Comparison of ENCODE assay signal across 13 mouse cellular contexts in the genomic region with DNA sequence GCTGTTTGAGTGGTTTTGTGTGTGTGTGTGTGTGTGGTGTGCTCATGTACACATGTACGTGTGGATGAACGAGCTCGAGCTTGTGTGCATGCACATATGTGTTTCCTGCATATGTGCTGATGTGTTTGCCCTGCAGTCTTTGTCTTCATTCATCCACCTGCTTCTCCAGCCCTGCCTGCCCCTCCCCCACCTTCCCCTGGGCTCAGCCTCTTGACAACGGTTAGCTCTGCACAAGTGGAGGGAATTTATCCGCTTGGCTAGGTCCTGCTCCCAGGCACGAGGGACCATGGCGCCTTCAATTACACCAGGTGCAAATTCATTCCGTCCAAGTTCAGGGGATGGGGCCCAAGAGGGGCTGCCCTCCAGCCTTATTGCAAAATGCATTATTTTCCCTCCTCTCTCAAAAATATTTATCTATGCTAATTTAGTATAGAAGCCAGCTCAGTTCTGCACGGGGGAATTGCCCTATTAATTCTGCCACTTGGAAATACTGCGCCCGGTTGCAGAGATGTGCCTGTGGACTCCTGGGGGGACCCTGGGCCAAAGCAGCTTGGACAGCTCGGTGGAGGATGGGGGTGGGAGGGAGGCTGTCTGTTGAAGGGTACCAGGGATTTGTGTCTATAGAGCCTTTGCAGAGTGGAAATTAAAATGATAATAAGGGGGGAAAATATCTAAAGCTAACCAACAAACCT.
DNase-seq lines count a peak whose midpoint lies in the region; ATAC-seq and TF ChIP-seq lines count a peak whose summit lies in the region.
"Had no signal": no experiment of that assay in that cellular context is flagged by ENCODE, and none has a peak within 500 bp of the region (broad histone marks: within the 10 kb centered on the region; RNA-seq: fewer than 3 reads in every experiment).

No protein-coding gene starts in this region.

- H3K9ac ChIP-seq in forebrain, embryonic 11.5 days (ENCODE audit: low read length) = peak overlapping the region; percentile 32; the same call in 1 of the 2 replicates
- no peak overlapping the region for H3K9ac ChIP-seq in hindbrain, postnatal 0 days (replicated peaks; ENCODE audit: low read length)
- H3K9ac ChIP-seq in neural tube, embryonic 14.5 days (replicated peaks; ENCODE audit: low read depth, low read length) = no peak overlapping the region
- H3K9ac ChIP-seq: heart, embryonic 15.5 days had no signal

- DNase-seq in right cerebral cortex, postnatal 4 days = peak; percentile 43
- no peak for DNase-seq in right cerebral cortex, postnatal 10 days (ENCODE audit: low spot score in 2 of 2)
- DNase-seq in forebrain, embryonic 11.5 days (ENCODE audit: low spot score) = peak; percentile 87
- DNase-seq in hindbrain, postnatal 0 days (ENCODE audit: low spot score) = peak; percentile 80
- DNase-seq in urinary bladder, postnatal 25 days (ENCODE audit: low spot score) = no peak
- no peak for DNase-seq in heart, adult 11 months
- DNase-seq in spleen, adult 12 weeks (ENCODE audit: low spot score) = no peak
- DNase-seq: cerebellum, postnatal 36 days; kidney, postnatal 36 days; lung, adult 18-20 months had no signal

- no peak overlapping the region for H3K4me3 ChIP-seq in forebrain, embryonic 11.5 days (ENCODE audit: low read depth, low read length)
- H3K4me3 ChIP-seq in hindbrain, postnatal 0 days (ENCODE audit: low read length) = no peak overlapping the region
- no peak overlapping the region for H3K4me3 ChIP-seq in neural tube, embryonic 14.5 days (ENCODE audit: low read depth, low read length)
- H3K4me3 ChIP-seq: heart, embryonic 15.5 days; limb, embryonic 10.5 days had no signal

- peak; percentile 75 for ATAC-seq in forebrain, embryonic 11.5 days (replicated peaks; ENCODE audit: low FRiP score)
- peak; percentile 71 for ATAC-seq in hindbrain, postnatal 0 days
- peak; percentile 79 for ATAC-seq in neural tube, embryonic 14.5 days (ENCODE audit: low read depth)

- 29% methylated on average over 12 of the region's 12 CpGs for WGBS in forebrain, embryonic 11.5 days
- 14% methylated on average over 12 of the region's 12 CpGs for WGBS in hindbrain, postnatal 0 days
- WGBS in neural tube, embryonic 14.5 days = 10% methylated on average over 12 of the region's 12 CpGs

- H3K4me2 ChIP-seq in forebrain, embryonic 11.5 days (ENCODE audit: low read depth, low read length, severe bottlenecking) = no peak overlapping the region
- H3K4me2 ChIP-seq in hindbrain, postnatal 0 days (ENCODE audit: low read depth, low read length) = peak overlapping the region; percentile 14; the same call in 1 of the 2 replicates
- H3K4me2 ChIP-seq in neural tube, embryonic 14.5 days (ENCODE audit: low read depth, low read length) = peak overlapping the region; percentile 14; the same call in 1 of the 2 replicates
- H3K4me2 ChIP-seq: heart, embryonic 15.5 days had no signal

- no peak for TF ChIP-seq CTCF in hindbrain, postnatal 0 days (IDR thresholded peaks at IDR 0.05; ENCODE audit: low read depth)

- H3K27ac ChIP-seq in forebrain, embryonic 11.5 days (ENCODE audit: low read depth, low read length) = peak overlapping the region; percentile 84
- H3K27ac ChIP-seq in hindbrain, postnatal 0 days = peak overlapping the region; percentile 41; the same call in 1 of the 2 replicates
- peak overlapping the region; percentile 69 for H3K27ac ChIP-seq in neural tube, embryonic 14.5 days (ENCODE audit: low read depth, low read length)
- H3K27ac ChIP-seq: heart, embryonic 15.5 days; limb, embryonic 10.5 days had no signal

- peaks cover 3% of the 10 kb centered on the region; the same call in 1 of the 2 replicates for H3K27me3 ChIP-seq in forebrain, embryonic 11.5 days (ENCODE audit: control insufficient read depth, insufficient read depth, low read length)
- H3K27me3 ChIP-seq in hindbrain, postnatal 0 days (ENCODE audit: insufficient read depth, low read length) = no peaks in the 10 kb centered on the region
- no peaks in the 10 kb centered on the region for H3K27me3 ChIP-seq in neural tube, embryonic 14.5 days (ENCODE audit: control insufficient read depth, insufficient read depth, low read length)

- H3K36me3 ChIP-seq in forebrain, embryonic 11.5 days (ENCODE audit: control insufficient read depth, insufficient read depth, low read length) = no peaks in the 10 kb centered on the region
- H3K36me3 ChIP-seq in hindbrain, postnatal 0 days (ENCODE audit: insufficient read depth, low read length) = no peaks in the 10 kb centered on the region
- H3K36me3 ChIP-seq in neural tube, embryonic 14.5 days (ENCODE audit: control insufficient read depth, insufficient read depth, low read length) = no peaks in the 10 kb centered on the region
- H3K36me3 ChIP-seq: heart, embryonic 15.5 days; limb, embryonic 10.5 days had no signal

- H3K9me3 ChIP-seq in forebrain, embryonic 11.5 days (ENCODE audit: control insufficient read depth, low read length) = no peaks in the 10 kb centered on the region
- no peaks in the 10 kb centered on the region for H3K9me3 ChIP-seq in hindbrain, postnatal 0 days (ENCODE audit: low read length)
- no peaks in the 10 kb centered on the region for H3K9me3 ChIP-seq in neural tube, embryonic 14.5 days (ENCODE audit: control insufficient read depth, low read length)
- H3K9me3 ChIP-seq: heart, embryonic 15.5 days; limb, embryonic 10.5 days had no signal

- H3K4me1 ChIP-seq in forebrain, embryonic 11.5 days (replicated peaks; ENCODE audit: control insufficient read depth, insufficient read depth, low read length) = peaks cover 25% of the 10 kb centered on the region
- H3K4me1 ChIP-seq in hindbrain, postnatal 0 days (ENCODE audit: insufficient read depth, low read length) = peaks cover 18% of the 10 kb centered on the region; the same call in 1 of the 2 replicates
- peaks cover 29% of the 10 kb centered on the region for H3K4me1 ChIP-seq in neural tube, embryonic 14.5 days (ENCODE audit: control insufficient read depth, insufficient read depth, low read length)

Comparison
In these comparisons a context has a peak if more than half of its experiments do, and no peak if none do; other contexts are left out.
1. DNase-seq: peak in right cerebral cortex, postnatal 4 days (single experiment), forebrain, embryonic 11.5 days (single experiment) and hindbrain, postnatal 0 days (single experiment); none in right cerebral cortex, postnatal 10 days (0 of 2), urinary bladder, postnatal 25 days (single experiment), heart, adult 11 months (single experiment) and spleen, adult 12 weeks (single experiment).
2. Peak in every context shown above with its lines, with median percentiles within 50 percentile points of each other: ATAC-seq and H3K27ac ChIP-seq.